Mouse (Mus musculus) adrenal gland, postnatal 14 days (tissue): Measurements from ENCODE around the gene Gm20905. TPM values are rescaled to one million over a fixed set of nuclear protein-coding genes. Genes with fewer than 3 reads are reported as not detected.
"Not testable (repeated sequence)": the region's sequence is repeated elsewhere in the genome, so short reads cannot be mapped to it uniquely, and the experiment has no call there.

Experiments used
- DNase-seq: peaks from one replicate; pipeline ENCODE4 v3.0.0; 2021; ENCODE audit warnings: mixed read lengths
- long read RNA-seq, 2 experiments: library from polyadenylated mRNA; stranded (forward); transcript quantifications; one replicate each; pipeline ENCODE4 v2.0.0; 2021
- total RNA-seq: library from RNA; stranded (reverse); gene quantifications from 2 replicates; pipeline ENCODE4 v1.2.3, GENCODE M21; 2021

Gene Gm20905
- not detected in 2 replicates for total RNA-seq
- long read RNA-seq, experiment 1: 0 reads
- long read RNA-seq, experiment 2: 0 reads

DNA sequence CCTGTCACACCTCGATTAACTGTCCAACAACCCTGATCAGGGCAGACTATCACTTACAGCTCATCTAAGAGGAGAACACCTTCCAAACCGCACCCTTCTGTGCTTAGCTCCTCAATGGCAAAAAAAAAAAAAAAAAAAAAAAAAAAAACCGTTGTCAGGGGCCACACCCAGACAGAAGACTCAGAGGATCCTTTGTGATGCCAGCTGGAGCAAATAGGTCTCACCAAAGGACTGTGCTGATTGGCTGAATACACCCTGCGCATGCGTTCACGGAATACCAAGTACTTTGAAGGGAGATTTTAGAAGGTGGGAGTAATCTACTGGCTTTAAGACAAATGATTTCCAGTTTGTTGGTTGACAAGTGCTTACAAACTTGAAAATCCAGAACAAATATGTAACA lies at the start of gene Gm20905:
Gene Gm20905 (minus strand): TSS at position 101 of the 400 bp plus-strand sequence.
- DNase-seq: not testable (repeated sequence)
